Mouse (Mus musculus) liver, embryonic 16.5 days (tissue): Measurements from ENCODE around the gene Irf2bp2. TPM values are rescaled to one million over a fixed set of nuclear protein-coding genes. Genes with fewer than 3 reads are reported as not detected.
A peak's percentile ranks its signal among the peaks of the same experiment; 100 is the strongest.

Experiments
- ATAC-seq: fragments of 200-750 bp; cut with Nextera tagmentation; 2 replicates; pipeline ENCODE4 v1.8.0; 2017; ENCODE audit warnings: low read depth, mild to moderate bottlenecking, moderate number of reproducible peaks, moderate library complexity
- H3K27ac ChIP-seq: fragments of 300-500 bp; sonication (generic); 2 replicates; pipeline ENCODE4 v1.5.1; 2014; ENCODE audit warnings: mild to moderate bottlenecking, low read length
- H3K27me3 ChIP-seq: fragments of 300-500 bp; sonication (generic); 2 replicates; pipeline ENCODE4 v1.6.1; 2014; ENCODE audit warnings: low read depth, low read length, mixed read lengths; ENCODE audit not compliant: control insufficient read depth, insufficient read depth
- H3K36me3 ChIP-seq: fragments of 300-500 bp; sonication (generic); 2 replicates; pipeline ENCODE4 v1.6.1; 2014; ENCODE audit warnings: mild to moderate bottlenecking; ENCODE audit not compliant: control insufficient read depth, insufficient read depth
- H3K4me1 ChIP-seq: fragments of 300-500 bp; sonication (generic); 2 replicates; pipeline ENCODE4 v1.6.1; 2014; ENCODE audit warnings: low read depth, low read length, mixed read lengths; ENCODE audit not compliant: control insufficient read depth
- H3K4me2 ChIP-seq: fragments of 300-500 bp; sonication (generic); 2 replicates; pipeline ENCODE4 v1.6.1; 2014; ENCODE audit warnings: low read depth, low read length, mixed read lengths
- H3K4me3 ChIP-seq: fragments of 300-500 bp; sonication (generic); 2 replicates; pipeline ENCODE4 v1.5.1; 2014; ENCODE audit warnings: low read depth, mild to moderate bottlenecking, low read length
- H3K9ac ChIP-seq: fragments of 300-500 bp; sonication (generic); 2 replicates; pipeline ENCODE4 v1.6.1; 2014; ENCODE audit warnings: low read depth, low read length
- H3K9me3 ChIP-seq: fragments of 300-500 bp; sonication (generic); replicated peaks from 2 replicates; pipeline ENCODE4 v1.6.1; 2016; ENCODE audit warnings: low read length; ENCODE audit not compliant: control insufficient read depth
- WGBS: fragments of 180-500 bp; shearing (Covaris S2); extraction: QIAGEN DNeasy Blood & Tissue Kit; methylation state at CpG from one replicate; pipeline ENCODE4 v1.1.7; 2014; ENCODE audit not compliant: insufficient replicate concordance; 5-methylcytosine and 5-hydroxymethylcytosine counted together
- polyA plus RNA-seq: library from polyadenylated mRNA; unstranded; fragments of >200 nt; fragmentation: Nextera tagmentation; extraction: Ambion mirVana; gene quantifications from 2 replicates; pipeline ENCODE4 v1.2.1, GENCODE M21; 2015

The Irf2bp2 gene
- polyA plus RNA-seq, 1 experiment from 2014 or later, result 3.3 TPM

GRCm38 (mm10) chr8:126567674-126568073, 26.1 kb downstream of the Irf2bp2 start:
- no peak overlapping the region for H3K4me3 ChIP-seq
- H3K27me3 ChIP-seq, result no peaks in the 10 kb centered on the region
- H3K4me1 ChIP-seq, result peaks cover 6% of the 10 kb centered on the region
- no peaks in the 10 kb centered on the region for H3K36me3 ChIP-seq
- no peak for ATAC-seq
- no peaks in the 10 kb centered on the region for H3K9me3 ChIP-seq
- H3K27ac ChIP-seq, result no peak overlapping the region
- no peak overlapping the region for H3K9ac ChIP-seq
- no peak overlapping the region for H3K4me2 ChIP-seq
- 51% methylated on average over 2 of the region's 2 CpGs for whole genome bisulfite sequencing

GRCm38 (mm10) chr8:126566446-126567062, 27.2 kb downstream of the Irf2bp2 start:
- Histone ChIP-seq H3K9me3 (no peaks in the 10 kb centered on the region), H3K27ac (no peak overlapping the region), H3K27me3 (no peaks in the 10 kb centered on the region), H3K36me3 (no peaks in the 10 kb centered on the region), H3K9ac (0 out of 2 replicates have a peak overlapping the region, but pooled peaks have one; percentile 5), H3K4me3 (no peak overlapping the region), H3K4me1 (peaks cover 6% of the 10 kb centered on the region), H3K4me2 (no peak overlapping the region)
- no peak for ATAC-seq
- 39% methylated on average over 14 of the region's 14 CpGs for WGBS

GRCm38 (mm10) chr8:126565954-126566445, 27.8 kb downstream of the Irf2bp2 start:
- no peak overlapping the region for H3K4me2 ChIP-seq
- H3K27ac ChIP-seq, result no peak overlapping the region
- ATAC-seq, result peak; percentile 14; the same call in 1 of the 2 replicates
- no peak overlapping the region for H3K4me3 ChIP-seq
- peaks cover 6% of the 10 kb centered on the region for H3K4me1 ChIP-seq
- H3K9me3 ChIP-seq, result no peaks in the 10 kb centered on the region
- H3K27me3 ChIP-seq, result no peaks in the 10 kb centered on the region
- no peaks in the 10 kb centered on the region for H3K36me3 ChIP-seq
- 0 out of 2 replicates have a peak overlapping the region, but pooled peaks have one; percentile 5 for H3K9ac ChIP-seq
- WGBS, result 37% methylated on average over 6 of the region's 6 CpGs

- Histone ChIP-seq H3K4me1 (peaks cover 6% of the 10 kb centered on the region), H3K27ac (no peak overlapping the region), H3K9ac (no peak overlapping the region), H3K27me3 (no peaks in the 10 kb centered on the region), H3K9me3 (no peaks in the 10 kb centered on the region), H3K36me3 (no peaks in the 10 kb centered on the region), H3K4me2 (no peak overlapping the region), H3K4me3 (no peak overlapping the region)
- no peak for ATAC-seq
- 51% methylated on average over 6 of the region's 6 CpGs for WGBS
Observed at GRCm38 (mm10) chr8:126565231-126565781, 28.5 kb downstream of the Irf2bp2 start.

GRCm38 (mm10) chr8:126564551-126565154, 29.1 kb downstream of the Irf2bp2 start:
- no peak for ATAC-seq
- no peak overlapping the region for H3K4me2 ChIP-seq
- no peaks in the 10 kb centered on the region for H3K27me3 ChIP-seq
- H3K9me3 ChIP-seq, result no peaks in the 10 kb centered on the region
- H3K4me1 ChIP-seq, result peaks cover 6% of the 10 kb centered on the region
- 55% methylated on average over 9 of the region's 9 CpGs for WGBS
- H3K27ac ChIP-seq, result no peak overlapping the region
- no peak overlapping the region for H3K4me3 ChIP-seq
- no peak overlapping the region for H3K9ac ChIP-seq
- no peaks in the 10 kb centered on the region for H3K36me3 ChIP-seq

- Histone ChIP-seq H3K4me3 (no peak overlapping the region), H3K4me1 (peaks cover 8% of the 10 kb centered on the region), H3K27ac (no peak overlapping the region), H3K9ac (no peak overlapping the region), H3K27me3 (no peaks in the 10 kb centered on the region), H3K4me2 (no peak overlapping the region), H3K9me3 (no peaks in the 10 kb centered on the region), H3K36me3 (no peaks in the 10 kb centered on the region)
- no peak for ATAC-seq
- WGBS, result 76% methylated on average over 4 of the region's 4 CpGs
Observed at GRCm38 (mm10) chr8:126561316-126561841, 32.4 kb downstream of the Irf2bp2 start.

GRCm38 (mm10) chr8:126558400-126558953, 35.3 kb downstream of the Irf2bp2 start:
- Histone ChIP-seq H3K27me3 (no peaks in the 10 kb centered on the region), H3K36me3 (no peaks in the 10 kb centered on the region), H3K4me2 (no peak overlapping the region), H3K4me3 (no peak overlapping the region), H3K9ac (no peak overlapping the region), H3K27ac (no peak overlapping the region), H3K9me3 (no peaks in the 10 kb centered on the region), H3K4me1 (peaks cover 3% of the 10 kb centered on the region)
- 78% methylated on average over 13 of the region's 13 CpGs for WGBS
- ATAC-seq, result no peak

- H3K4me1 ChIP-seq, result peaks cover 3% of the 10 kb centered on the region
- H3K36me3 ChIP-seq, result no peaks in the 10 kb centered on the region
- H3K27ac ChIP-seq, result no peak overlapping the region
- no peak overlapping the region for H3K9ac ChIP-seq
- 28% methylated on average over 9 of the region's 9 CpGs for WGBS
- H3K4me3 ChIP-seq, result no peak overlapping the region
- 0 out of 2 replicates have a peak, but pooled peaks have one; percentile 19 for ATAC-seq
- H3K27me3 ChIP-seq, result no peaks in the 10 kb centered on the region
- H3K9me3 ChIP-seq, result no peaks in the 10 kb centered on the region
- no peak overlapping the region for H3K4me2 ChIP-seq
Observed at GRCm38 (mm10) chr8:126557403-126557802, 36.4 kb downstream of the Irf2bp2 start.
